Mouse (Mus musculus) WW6 (cell line): Measurements from ENCODE around the gene Gm37240.

Experiments
- DNase-seq: peaks from one replicate; pipeline ENCODE4 v3.0.0-alpha.2; 2013; ENCODE audit warnings: low read depth, low spot score

Gm37240 gene

DNA sequence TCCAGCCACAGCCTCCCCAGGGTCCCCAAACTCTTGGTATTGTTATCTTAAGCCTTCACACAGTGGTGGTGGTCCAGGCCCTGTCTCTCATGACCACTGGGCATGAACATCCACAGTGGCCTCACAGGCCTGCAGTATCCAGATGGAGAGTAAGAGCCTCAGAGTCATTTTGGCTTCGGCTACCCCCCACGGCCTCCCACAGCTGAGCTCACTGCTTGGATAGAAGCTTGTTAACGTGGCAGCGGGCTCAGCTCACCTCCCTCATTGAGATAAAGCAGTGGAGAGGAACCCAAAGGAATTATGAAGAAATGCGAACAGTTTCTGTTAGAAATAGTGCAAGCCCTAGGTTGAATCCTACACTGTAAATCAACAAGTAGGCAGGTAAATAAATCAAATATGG, 1439.5 kb downstream of the Gm37240 start:
- no peak for DNase-seq
